Mouse (Mus musculus): ENCODE data around the gene Twnk. TPM values are rescaled to one million over a fixed set of nuclear protein-coding genes. Genes with fewer than 3 reads are reported as not detected.

Gene Twnk
- 20.3 TPM for polyA plus RNA-seq (2017; shearing (Covaris generic))

GRCm38 (mm10) chr19:45005444-45005843 lies at the start of gene Twnk:
Twnk (plus strand) TSS chr19:45005663.

DNA sequence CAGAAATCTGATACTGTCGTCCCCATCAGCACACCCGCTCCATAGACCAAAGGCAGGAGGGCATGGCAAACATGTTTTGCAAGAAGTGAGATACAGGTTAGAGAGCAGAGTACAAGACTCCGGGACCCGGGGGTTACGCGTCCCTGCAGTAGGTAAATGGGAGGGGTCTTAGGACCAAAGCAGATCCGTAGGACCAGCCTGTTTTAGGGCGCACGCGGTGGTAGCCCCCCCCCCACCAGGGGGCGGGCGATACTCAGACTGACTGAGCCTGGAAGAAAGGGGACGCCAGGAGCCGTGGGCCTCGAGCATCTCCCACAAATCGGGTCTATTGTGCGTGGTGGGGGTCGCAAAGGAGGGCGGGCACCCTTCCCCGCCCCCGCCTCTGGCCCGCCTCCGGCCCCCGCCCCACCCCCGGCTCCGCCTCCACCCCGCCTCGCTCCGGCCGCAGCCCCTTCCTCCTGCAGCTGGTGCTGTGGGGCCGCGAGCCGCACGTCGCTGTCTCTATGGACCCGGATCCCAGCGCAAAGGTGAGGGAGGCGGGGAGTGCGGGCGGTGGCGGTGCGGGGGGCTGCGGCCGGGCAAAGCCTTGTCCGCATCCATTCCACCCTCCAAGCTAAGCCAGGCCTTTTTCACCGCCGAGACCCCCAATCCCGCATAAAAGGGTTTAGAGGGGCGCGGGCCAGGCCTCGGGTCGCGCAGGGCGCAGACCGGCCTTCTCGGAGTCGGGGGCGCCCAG lies 16.5 kb upstream of the Twnk start, which contains the start of gene Sema4g:
TSS of gene Sema4g (plus strand) at position 271 of the 736 bp plus-strand sequence.

DNA sequence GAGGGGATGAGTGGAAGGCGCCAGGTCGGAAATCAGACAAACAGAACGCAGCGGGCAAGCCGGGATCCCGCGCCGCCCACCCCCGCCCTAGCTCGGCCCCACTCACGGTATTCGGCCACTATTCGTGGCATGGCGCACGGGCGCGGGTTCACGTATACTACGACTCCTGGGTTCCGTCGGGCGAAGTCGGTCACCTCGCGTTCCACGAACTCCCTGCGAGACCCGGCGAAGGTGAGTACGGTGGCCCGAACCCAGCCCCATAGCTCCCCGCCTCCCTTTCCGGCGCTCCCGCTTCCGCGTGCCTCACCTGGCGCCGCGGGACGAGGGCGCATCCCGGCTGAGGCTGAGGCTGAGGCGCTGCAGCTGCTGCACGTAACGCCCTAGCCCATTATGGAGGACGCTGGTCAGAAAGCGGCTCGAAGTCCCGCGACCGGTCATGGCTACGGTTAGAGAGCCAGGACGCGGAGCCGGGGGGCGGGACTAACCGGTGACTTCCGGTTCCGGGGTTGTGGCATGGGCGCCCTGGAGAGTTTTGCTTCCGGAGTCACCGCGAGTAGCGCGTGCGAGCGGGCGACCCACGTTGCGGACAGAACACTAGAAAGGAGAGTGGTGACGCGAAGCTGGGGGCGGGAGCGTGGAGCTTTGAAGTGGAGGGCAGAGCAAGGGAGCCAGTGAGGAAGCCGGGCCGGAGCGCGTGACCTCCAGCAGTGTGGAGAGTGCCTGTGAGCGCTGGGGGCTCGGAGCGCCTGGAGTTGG lies 672 bp downstream of the Twnk start, which contains the start of gene Mrpl43:
TSS of gene Mrpl43 (minus strand) at position 486 of the 756 bp plus-strand sequence.

GRCm38 (mm10) chr19:45014335-45014971 lies 9.0 kb downstream of the Twnk start, which contains the start of gene Lzts2:
Lzts2 (plus strand) TSS chr19:45014414.

DNA sequence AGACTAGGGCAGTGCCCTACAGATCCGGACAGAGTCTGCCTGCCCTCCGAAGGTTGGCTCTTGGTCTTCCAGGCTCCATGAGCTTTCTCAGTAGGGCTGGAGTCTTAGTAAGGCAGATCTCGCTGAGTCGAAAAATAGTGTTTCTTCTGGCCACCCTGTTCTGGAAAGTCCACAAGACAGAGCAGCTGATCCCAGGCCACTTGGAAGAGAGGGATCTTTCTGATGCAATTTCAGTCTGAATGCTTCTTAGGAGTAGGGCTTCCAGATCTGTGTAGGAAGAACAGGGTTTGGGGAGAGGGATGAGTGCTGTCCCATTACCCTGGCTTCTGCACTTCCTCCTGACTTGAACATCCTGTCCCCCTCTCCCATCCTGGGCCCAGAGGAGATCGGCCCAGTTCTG lies 40.2 kb downstream of the Twnk start, which contains the start of gene Pdzd7:
TSS of gene Pdzd7 (minus strand) at position 67 of the 400 bp plus-strand sequence.

DNA sequence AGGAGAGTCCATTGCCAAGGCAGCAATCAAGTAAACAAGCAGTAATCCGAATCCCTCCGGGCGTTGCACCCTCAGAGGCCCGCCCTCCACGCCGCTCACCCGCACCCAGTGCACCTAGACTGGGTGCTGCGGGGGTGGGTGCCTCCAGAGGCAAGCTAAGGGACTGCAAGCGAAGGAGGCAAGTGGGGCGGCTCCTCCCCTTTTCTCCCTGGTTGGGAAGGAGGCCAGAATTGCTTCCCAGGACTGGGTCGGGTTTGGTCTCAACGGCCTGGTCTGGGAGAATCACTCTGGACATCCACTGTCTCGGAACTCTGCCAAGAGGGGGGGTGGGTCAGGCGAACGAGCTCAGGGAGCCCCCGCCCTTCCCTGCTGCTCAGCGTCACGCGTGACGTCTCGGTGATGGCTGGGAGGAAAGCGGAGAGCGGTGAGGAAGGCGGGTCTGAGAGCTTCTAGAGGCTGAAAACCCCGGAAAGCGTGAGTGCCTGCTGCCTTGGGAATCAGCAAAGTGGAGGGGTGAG lies 42.0 kb downstream of the Twnk start, which contains the start of gene Sfxn3:
TSS of gene Sfxn3 (plus strand) at position 87 of the 518 bp plus-strand sequence.

Other genes starting within 250 kb of the Twnk start
- not detected for gene Pax2, start 249.6 kb upstream of the Twnk start, polyA plus RNA-seq (2017; shearing (Covaris generic))
- 56.9 TPM for gene Slf2, start 74.5 kb upstream of the Twnk start, polyA plus RNA-seq (2017; shearing (Covaris generic))
- gene Sema4g, start 16.6 kb upstream of the Twnk start, polyA plus RNA-seq (2017; shearing (Covaris generic)), result not detected
- 67.5 TPM for gene Mrpl43, start 779 bp downstream of the Twnk start, polyA plus RNA-seq (2017; shearing (Covaris generic))
- 6.6 TPM for gene Lzts2, start 8.8 kb downstream of the Twnk start, polyA plus RNA-seq (2017; shearing (Covaris generic))
- not detected for gene Pdzd7, start 40.1 kb downstream of the Twnk start, polyA plus RNA-seq (2017; shearing (Covaris generic))
- gene Sfxn3, start 41.8 kb downstream of the Twnk start, polyA plus RNA-seq (2017; shearing (Covaris generic)), result 84.9 TPM
- gene Kazald1, start 69.6 kb downstream of the Twnk start, polyA plus RNA-seq (2017; shearing (Covaris generic)), result 0.84 TPM
- not detected for gene Tlx1, start 145.0 kb downstream of the Twnk start, polyA plus RNA-seq (2017; shearing (Covaris generic))
- gene Lbx1, start 230.1 kb downstream of the Twnk start, polyA plus RNA-seq (2017; shearing (Covaris generic)), result not detected

Data from inflammation-experienced regulatory T-cells, adult 16 weeks (primary cell).